Mouse (Mus musculus) embryonic facial prominence, embryonic 14.5 days (tissue): ENCODE measurements around the gene Pde4b. TPM values are rescaled to one million over a fixed set of nuclear protein-coding genes. Genes with fewer than 3 reads are reported as not detected.

Source experiments
- ATAC-seq: fragments of 200-750 bp; cut with Nextera tagmentation; 2 replicates; pipeline ENCODE4 v1.8.0; 2017; ENCODE audit warnings: low read depth, moderate number of reproducible peaks, moderate TSS enrichment
- DNase-seq: peaks from one replicate; pipeline ENCODE4 v3.0.0-alpha.2; 2015; ENCODE audit warnings: low spot score
- H3K27ac ChIP-seq: fragments of 300-500 bp; sonication (generic); replicated peaks from 2 replicates; pipeline ENCODE4 v1.5.1; 2014; ENCODE audit warnings: low read depth, mild to moderate bottlenecking, low read length, moderate library complexity
- H3K27me3 ChIP-seq: fragments of 300-500 bp; sonication (generic); replicated peaks from 2 replicates; pipeline ENCODE4 v1.6.1; 2014; ENCODE audit warnings: low read length; ENCODE audit not compliant: control insufficient read depth, insufficient read depth
- H3K36me3 ChIP-seq: fragments of 300-500 bp; sonication (generic); 2 replicates; pipeline ENCODE4 v1.6.1; 2014; ENCODE audit warnings: low read length, mixed read lengths; ENCODE audit not compliant: control insufficient read depth, insufficient read depth
- H3K4me1 ChIP-seq: fragments of 300-500 bp; sonication (generic); 2 replicates; pipeline ENCODE4 v1.6.1; 2014; ENCODE audit warnings: antibody characterized with exemption, low read length; ENCODE audit not compliant: control insufficient read depth, insufficient read depth
- H3K4me2 ChIP-seq: fragments of 300-500 bp; sonication (generic); 2 replicates; pipeline ENCODE4 v1.6.1; 2014; ENCODE audit warnings: low read depth, mild to moderate bottlenecking, low read length, moderate library complexity, mixed read lengths
- H3K4me3 ChIP-seq: fragments of 300-500 bp; sonication (generic); 2 replicates; pipeline ENCODE4 v1.5.1; 2014; ENCODE audit warnings: low read depth, mild to moderate bottlenecking, low read length
- H3K9ac ChIP-seq: fragments of 300-500 bp; sonication (generic); 2 replicates; pipeline ENCODE4 v1.6.1; 2014; ENCODE audit warnings: low read depth, mild to moderate bottlenecking, low read length, moderate library complexity, mixed read lengths
- H3K9me3 ChIP-seq: fragments of 300-500 bp; sonication (generic); 2 replicates; pipeline ENCODE4 v1.6.1; 2016; ENCODE audit warnings: low read length; ENCODE audit not compliant: control insufficient read depth
- WGBS: fragments of 180-500 bp; shearing (Covaris S2); extraction: QIAGEN DNeasy Blood & Tissue Kit; methylation state at CpG from one replicate; pipeline ENCODE4 v1.1.7; 2014; 5-methylcytosine and 5-hydroxymethylcytosine counted together
- polyA plus RNA-seq: library from polyadenylated mRNA; unstranded; fragments of >200 nt; fragmentation: Nextera tagmentation; extraction: Ambion mirVana; gene quantifications from 2 replicates; pipeline ENCODE4 v1.2.1, GENCODE M21; 2014

The Pde4b gene
- polyA plus RNA-seq, 1 experiment from 2014 or later: 19.4 TPM

- no peaks in the 10 kb centered on the region for H3K36me3 ChIP-seq
- peak; percentile 74 for ATAC-seq
- H3K9ac ChIP-seq: peak overlapping the region; percentile 73
- peak overlapping the region; percentile 54 for H3K4me3 ChIP-seq
- H3K27ac ChIP-seq: peak overlapping the region; percentile 88
- no peaks in the 10 kb centered on the region for H3K9me3 ChIP-seq
- DNase-seq: peak; percentile 88
- WGBS: under 1% methylated on average over 20 of the region's 20 CpGs
- peaks cover 36% of the 10 kb centered on the region for H3K4me1 ChIP-seq
- peak overlapping the region; percentile 80 for H3K4me2 ChIP-seq
- no peaks in the 10 kb centered on the region for H3K27me3 ChIP-seq
Observed at GRCm38 (mm10) chr4:102569950-102570765, 482.8 kb downstream of the Pde4b start.

- no peaks in the 10 kb centered on the region for H3K9me3 ChIP-seq
- WGBS: 4% methylated on average over 20 of the region's 20 CpGs
- H3K27ac ChIP-seq: peak overlapping the region; percentile 88
- peak overlapping the region; percentile 54 for H3K4me3 ChIP-seq
- H3K4me1 ChIP-seq: peaks cover 36% of the 10 kb centered on the region
- H3K9ac ChIP-seq: peak overlapping the region; percentile 73
- ATAC-seq (no peak), DNase-seq (no peak)
- peak overlapping the region; percentile 80 for H3K4me2 ChIP-seq
- H3K36me3 ChIP-seq: no peaks in the 10 kb centered on the region
- H3K27me3 ChIP-seq: no peaks in the 10 kb centered on the region
Observed at GRCm38 (mm10) chr4:102570766-102571411, 483.5 kb downstream of the Pde4b start.

- ATAC-seq: no peak
Observed at GRCm38 (mm10) chr4:102572031-102572430, 484.7 kb downstream of the Pde4b start.

GRCm38 (mm10) chr4:102572591-102572990 is 485.2 kb downstream of the Pde4b start:
- Histone ChIP-seq H3K27ac (0 out of 2 replicates have a peak overlapping the region, but pooled peaks have one; percentile 0), H3K9me3 (no peaks in the 10 kb centered on the region), H3K4me2 (peak overlapping the region; percentile 80), H3K4me1 (peaks cover 28% of the 10 kb centered on the region), H3K9ac (peak overlapping the region; percentile 11; the same call in 1 of the 2 replicates), H3K27me3 (no peaks in the 10 kb centered on the region), H3K36me3 (no peaks in the 10 kb centered on the region), H3K4me3 (peak overlapping the region; percentile 54)
- DNase-seq (no peak), ATAC-seq (no peak)
- WGBS: 75% methylated on average over 3 of the region's 3 CpGs

More at GRCm38 (mm10) chr4:102572031-102572430, 484.7 kb downstream of the Pde4b start:
- Histone ChIP-seq H3K36me3 (no peaks in the 10 kb centered on the region), H3K27ac (0 out of 2 replicates have a peak overlapping the region, but pooled peaks have one; percentile 0), H3K4me3 (peak overlapping the region; percentile 54), H3K4me1 (peaks cover 33% of the 10 kb centered on the region), H3K9ac (peak overlapping the region; percentile 11), H3K4me2 (peak overlapping the region; percentile 80), H3K27me3 (no peaks in the 10 kb centered on the region), H3K9me3 (no peaks in the 10 kb centered on the region)
- WGBS: 60% methylated on average over 6 of the region's 6 CpGs
- no peak for DNase-seq

- Histone ChIP-seq H3K27ac (no peak overlapping the region), H3K4me2 (0 out of 2 replicates have a peak overlapping the region, but pooled peaks have one; percentile 80), H3K4me3 (no peak overlapping the region), H3K27me3 (no peaks in the 10 kb centered on the region), H3K4me1 (peaks cover 22% of the 10 kb centered on the region), H3K36me3 (no peaks in the 10 kb centered on the region), H3K9me3 (no peaks in the 10 kb centered on the region), H3K9ac (no peak overlapping the region)
- WGBS: 78% methylated on average over 4 of the region's 4 CpGs
- ATAC-seq (no peak), DNase-seq (no peak)
Observed at GRCm38 (mm10) chr4:102573361-102573781, 486.0 kb downstream of the Pde4b start.

GRCm38 (mm10) chr4:102574226-102574625 is 486.9 kb downstream of the Pde4b start:
- no peak for DNase-seq
- no peak overlapping the region for H3K9ac ChIP-seq
- H3K27me3 ChIP-seq: no peaks in the 10 kb centered on the region
- ATAC-seq: no peak
- WGBS: 31% methylated on average over 9 of the region's 9 CpGs
- peaks cover 14% of the 10 kb centered on the region for H3K4me1 ChIP-seq
- H3K4me3 ChIP-seq: no peak overlapping the region
- H3K9me3 ChIP-seq: no peaks in the 10 kb centered on the region
- no peak overlapping the region for H3K27ac ChIP-seq
- H3K36me3 ChIP-seq: no peaks in the 10 kb centered on the region
- no peak overlapping the region for H3K4me2 ChIP-seq

- Histone ChIP-seq H3K4me3 (no peak overlapping the region), H3K4me2 (no peak overlapping the region), H3K27ac (no peak overlapping the region), H3K27me3 (no peaks in the 10 kb centered on the region), H3K9me3 (no peaks in the 10 kb centered on the region), H3K9ac (no peak overlapping the region), H3K4me1 (peaks cover 8% of the 10 kb centered on the region; the same call in 1 of the 2 replicates), H3K36me3 (no peaks in the 10 kb centered on the region)
- ATAC-seq: no peak
- 76% methylated on average over 10 of the region's 10 CpGs for WGBS
- no peak for DNase-seq
Observed at GRCm38 (mm10) chr4:102574666-102575254, 487.4 kb downstream of the Pde4b start.

- Histone ChIP-seq H3K4me1 (peaks cover 3% of the 10 kb centered on the region; the same call in 1 of the 2 replicates), H3K9ac (no peak overlapping the region), H3K4me2 (no peak overlapping the region), H3K4me3 (no peak overlapping the region), H3K36me3 (no peaks in the 10 kb centered on the region), H3K27me3 (no peaks in the 10 kb centered on the region), H3K9me3 (no peaks in the 10 kb centered on the region), H3K27ac (no peak overlapping the region)
- ATAC-seq (no peak), DNase-seq (no peak)
- 82% methylated on average over 6 of the region's 6 CpGs for WGBS
Observed at GRCm38 (mm10) chr4:102576109-102576508, 488.8 kb downstream of the Pde4b start.
